Mouse (Mus musculus) testis, adult 2 months (tissue): ENCODE results near the gene Armc10.

ENCODE experiments used
- CTCF ChIP-seq: fragments of 200-500 bp; IDR thresholded peaks from 2 replicates; pipeline ENCODE4 v1.5.1; 2012; ENCODE audit warnings: low read depth, mild to moderate bottlenecking, inconsistent platforms, low read length, moderate library complexity; ENCODE audit not compliant: control insufficient read depth, insufficient read depth, insufficient replicate concordance
- POLR2A ChIP-seq: fragments of 200-500 bp; IDR thresholded peaks from 2 replicates; pipeline ENCODE4 v1.6.1; 2012; ENCODE audit warnings: low read depth, mild to moderate bottlenecking, inconsistent platforms, low read length, moderate library complexity; ENCODE audit not compliant: control insufficient read depth

GRCm38 (mm10) chr5:21701351-21702008 lies 55.9 kb downstream of the Armc10 start, which contains the start of gene Napepld:
- TF ChIP-seq CTCF (no peak), POLR2A (peak; percentile 100)
